Mouse (Mus musculus): ENCODE results near the gene Nbeal2. TPM values are rescaled to one million over a fixed set of nuclear protein-coding genes. Genes with fewer than 3 reads are reported as not detected.

The Nbeal2 gene
- total and polyA plus RNA-seq, 2 experiments, result 2.1 to 11.6 TPM

DNA sequence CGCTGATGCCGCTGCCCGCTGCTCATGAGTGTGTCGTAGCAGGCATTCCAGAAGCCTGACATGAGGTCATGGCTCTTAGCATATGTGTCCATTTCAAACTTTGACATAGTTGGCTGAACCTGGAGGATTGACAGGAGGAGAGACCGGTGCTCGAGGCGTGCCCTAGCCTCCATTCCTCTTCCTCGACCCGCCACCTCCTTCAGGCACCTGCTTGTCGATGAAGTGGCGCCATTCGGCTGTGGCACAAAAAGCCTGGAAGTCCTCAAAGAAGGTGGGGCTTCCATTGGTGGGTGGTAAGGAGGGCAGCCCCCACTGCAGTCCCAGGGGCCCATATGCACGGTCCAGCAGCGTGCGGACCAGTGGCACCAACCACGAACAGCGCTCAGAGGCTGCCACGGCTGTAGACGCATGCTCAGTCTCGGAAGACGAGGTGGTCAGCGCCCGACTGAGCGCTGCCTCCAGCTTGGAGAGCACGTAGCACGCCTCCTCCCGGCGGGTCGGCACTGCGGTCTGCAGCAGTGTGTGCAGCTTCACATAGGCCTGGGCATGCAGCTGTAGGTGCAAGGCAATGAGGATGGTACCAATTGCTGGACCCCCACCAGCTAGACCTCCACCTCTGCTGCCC is 22.2 kb downstream of the Nbeal2 start:
- 88% methylated on average over 30 of the region's 30 CpGs for WGBS
- H3K27me3 ChIP-seq (ENCODE audit: control insufficient read depth, insufficient read depth, low read length), result no peaks in the 10 kb centered on the region
- TF ChIP-seq CTCF (IDR thresholded peaks at IDR 0.05; ENCODE audit: low read depth, low read length), result no peak
- no peak for TF ChIP-seq POLR2A (IDR thresholded peaks at IDR 0.05; ENCODE audit: extremely low read depth, insufficient read depth, low read length)
- H3K4me3 ChIP-seq (ENCODE audit: insufficient read depth, low read depth, low read length), result no peak overlapping the region
- peaks cover 9% of the 10 kb centered on the region for H3K36me3 ChIP-seq (ENCODE audit: control insufficient read depth, insufficient read depth, low read length)
- H3K4me1 ChIP-seq (ENCODE audit: control insufficient read depth, insufficient read depth, low read length), result no peaks in the 10 kb centered on the region
- no peak overlapping the region for H3K27ac ChIP-seq (replicated peaks; ENCODE audit: insufficient read depth, low read depth, low read length)
- DNase-seq (ENCODE audit: extremely low read depth, low read depth, low spot score), result no peak
- H3K79me2 ChIP-seq (ENCODE audit: control insufficient read depth, insufficient read depth, low read length), result no peaks in the 10 kb centered on the region
- H3K9ac ChIP-seq (ENCODE audit: low read depth, low read length), result no peak overlapping the region

DNA sequence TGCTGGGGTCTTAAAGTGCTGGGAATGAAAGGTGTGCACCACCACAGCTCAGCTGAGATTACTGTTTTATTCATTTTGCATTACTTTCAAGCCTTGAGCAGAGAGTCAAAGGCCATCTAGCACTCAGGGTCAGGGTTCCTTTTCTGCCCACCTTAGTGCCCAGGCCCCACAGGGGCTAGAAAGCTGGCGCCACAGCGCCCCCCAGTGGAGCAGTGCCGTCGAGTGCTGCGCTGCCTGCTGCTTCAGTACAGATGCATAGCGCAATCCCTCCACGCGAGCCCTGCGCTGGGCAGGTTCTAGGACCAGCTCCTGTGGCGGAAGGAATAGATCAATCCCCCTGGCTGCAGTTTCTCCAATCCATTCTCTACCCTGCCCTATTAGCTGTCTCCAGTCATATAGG is 22.8 kb downstream of the Nbeal2 start:
- DNase-seq (ENCODE audit: extremely low read depth, low read depth, low spot score), result no peak
- Histone ChIP-seq H3K9ac (ENCODE audit: low read depth, low read length) (no peak overlapping the region), H3K27me3 (ENCODE audit: control insufficient read depth, insufficient read depth, low read length) (no peaks in the 10 kb centered on the region), H3K27ac (replicated peaks; ENCODE audit: insufficient read depth, low read depth, low read length) (no peak overlapping the region), H3K36me3 (ENCODE audit: control insufficient read depth, insufficient read depth, low read length) (peaks cover 9% of the 10 kb centered on the region), H3K79me2 (ENCODE audit: control insufficient read depth, insufficient read depth, low read length) (no peaks in the 10 kb centered on the region), H3K4me3 (ENCODE audit: insufficient read depth, low read depth, low read length) (no peak overlapping the region), H3K4me1 (ENCODE audit: control insufficient read depth, insufficient read depth, low read length) (no peaks in the 10 kb centered on the region)
- 74% methylated on average over 10 of the region's 10 CpGs for WGBS
- TF ChIP-seq POLR2A (IDR thresholded peaks at IDR 0.05; ENCODE audit: extremely low read depth, insufficient read depth, low read length), result no peak
- peak; percentile 71 for TF ChIP-seq CTCF (IDR thresholded peaks at IDR 0.05; ENCODE audit: low read depth, low read length)

DNA sequence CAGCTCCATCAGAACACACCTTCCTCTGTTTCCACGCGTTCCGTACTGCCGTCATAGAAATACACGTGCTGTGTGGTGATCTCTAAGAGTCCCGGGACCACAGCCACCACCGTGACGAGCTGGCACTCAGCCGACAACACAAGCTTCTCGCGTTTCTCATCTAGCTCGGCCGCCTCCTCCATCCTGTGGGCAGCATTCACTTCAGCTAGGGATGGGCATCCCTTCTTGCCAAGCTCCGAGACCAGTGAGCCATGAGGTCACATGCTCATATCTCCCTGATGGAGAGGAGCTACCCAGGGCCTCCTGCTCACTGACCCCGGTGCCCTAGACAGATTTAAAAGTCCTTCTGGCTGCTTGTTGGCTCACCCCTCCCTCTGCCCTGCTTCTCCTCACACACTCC is 23.8 kb downstream of the Nbeal2 start:
- Histone ChIP-seq H3K4me1 (ENCODE audit: control insufficient read depth, insufficient read depth, low read length) (peaks cover 1% of the 10 kb centered on the region; the same call in 1 of the 2 replicates), H3K4me3 (ENCODE audit: insufficient read depth, low read depth, low read length) (no peak overlapping the region), H3K36me3 (ENCODE audit: control insufficient read depth, insufficient read depth, low read length) (peaks cover 9% of the 10 kb centered on the region), H3K79me2 (ENCODE audit: control insufficient read depth, insufficient read depth, low read length) (no peaks in the 10 kb centered on the region), H3K27me3 (ENCODE audit: control insufficient read depth, insufficient read depth, low read length) (no peaks in the 10 kb centered on the region), H3K27ac (replicated peaks; ENCODE audit: insufficient read depth, low read depth, low read length) (no peak overlapping the region), H3K9ac (ENCODE audit: low read depth, low read length) (no peak overlapping the region)
- 92% methylated on average over 15 of the region's 15 CpGs for WGBS
- DNase-seq (ENCODE audit: extremely low read depth, low read depth, low spot score), result no peak
- TF ChIP-seq CTCF (IDR thresholded peaks at IDR 0.05; ENCODE audit: low read depth, low read length) (no peak), POLR2A (IDR thresholded peaks at IDR 0.05; ENCODE audit: extremely low read depth, insufficient read depth, low read length) (no peak)

DNA sequence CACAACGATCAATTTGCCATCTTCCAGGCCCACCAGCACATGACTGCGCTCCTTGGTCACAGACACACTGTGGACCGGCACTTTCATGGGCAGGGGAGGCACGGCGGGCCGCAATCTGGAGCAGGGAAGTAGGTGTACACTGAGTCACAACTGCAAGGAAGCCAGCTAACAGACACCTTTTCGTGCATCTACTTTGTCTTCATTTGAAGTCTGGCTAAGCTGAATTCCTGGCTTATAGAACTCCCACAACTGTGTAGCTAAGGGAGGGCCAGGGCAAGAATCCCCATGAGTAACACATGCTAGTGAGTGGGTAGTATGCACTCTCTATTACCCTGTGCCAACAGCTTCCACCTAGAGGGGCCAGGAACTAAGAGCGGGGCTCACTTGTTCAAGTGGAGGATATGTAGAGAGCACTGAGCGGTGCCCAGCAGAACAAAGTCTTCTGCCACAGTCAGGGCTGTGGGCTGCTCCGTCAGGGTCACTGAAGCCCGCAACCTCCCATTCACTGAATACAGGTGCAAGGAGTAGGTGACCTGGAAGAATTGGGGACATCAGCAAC is 28.5 kb downstream of the Nbeal2 start:
- Histone ChIP-seq H3K9ac (ENCODE audit: low read depth, low read length) (peak overlapping the region; percentile 51), H3K4me1 (ENCODE audit: control insufficient read depth, insufficient read depth, low read length) (peaks cover 4% of the 10 kb centered on the region; the same call in 1 of the 2 replicates), H3K27ac (replicated peaks; ENCODE audit: insufficient read depth, low read depth, low read length) (0 out of 2 replicates have a peak overlapping the region, but pooled peaks have one; percentile 4), H3K4me3 (ENCODE audit: insufficient read depth, low read depth, low read length) (no peak overlapping the region; the same call in 1 of the 2 replicates), H3K36me3 (ENCODE audit: control insufficient read depth, insufficient read depth, low read length) (peaks cover 2% of the 10 kb centered on the region), H3K79me2 (ENCODE audit: control insufficient read depth, insufficient read depth, low read length) (no peaks in the 10 kb centered on the region), H3K27me3 (ENCODE audit: control insufficient read depth, insufficient read depth, low read length) (no peaks in the 10 kb centered on the region)
- TF ChIP-seq CTCF (IDR thresholded peaks at IDR 0.05; ENCODE audit: low read depth, low read length) (no peak), POLR2A (IDR thresholded peaks at IDR 0.05; ENCODE audit: extremely low read depth, insufficient read depth, low read length) (no peak)
- DNase-seq (ENCODE audit: extremely low read depth, low read depth, low spot score), result no peak
- 88% methylated on average over 11 of the region's 11 CpGs for WGBS

DNA sequence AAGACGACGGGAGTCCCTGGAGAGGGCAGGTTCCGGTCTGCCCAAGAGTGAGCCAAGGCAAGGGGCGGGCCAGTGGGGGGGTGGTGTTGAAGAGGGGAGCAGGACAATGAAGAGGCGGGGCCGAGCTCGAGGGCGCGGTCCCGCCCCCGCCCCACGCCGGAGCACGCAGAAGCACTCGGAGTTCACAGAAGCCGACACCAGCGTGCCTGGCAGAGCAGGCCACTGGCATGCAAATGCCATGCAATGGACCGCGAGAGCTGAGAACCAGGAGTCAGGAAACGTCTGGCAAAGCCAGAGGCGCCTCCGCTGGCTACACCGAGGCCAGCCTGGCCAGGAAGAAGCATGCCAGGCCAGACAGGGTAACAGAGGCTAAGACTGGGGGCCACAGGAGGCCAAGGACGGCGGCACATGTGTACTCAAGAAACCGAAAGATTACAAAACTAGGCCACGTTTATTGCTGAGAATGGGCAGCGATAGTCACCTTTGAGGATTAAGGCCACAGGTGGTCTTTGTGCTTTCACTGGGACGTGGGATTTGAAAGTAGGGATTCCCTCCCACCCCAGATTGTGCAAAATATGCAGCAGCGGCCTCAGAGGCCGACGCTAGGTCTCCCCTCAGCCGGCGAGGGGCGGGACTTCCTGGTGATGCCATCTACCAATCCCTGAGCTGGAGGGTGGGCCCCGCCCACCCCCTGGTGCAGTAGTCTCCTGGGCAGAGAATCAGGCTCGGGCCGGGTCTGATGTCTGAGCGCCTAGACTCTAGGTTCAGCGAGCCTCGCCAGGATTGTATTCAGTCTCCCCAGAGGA is 29.4 kb downstream of the Nbeal2 start, which contains the start of gene Nradd:
Gene Nradd, minus strand, starts transcription at position 92 of the 806 bp plus-strand sequence.
- Histone ChIP-seq H3K4me3 (ENCODE audit: insufficient read depth, low read depth, low read length) (peak within 1 kb of the TSS; percentile 58), H3K4me1 (ENCODE audit: control insufficient read depth, insufficient read depth, low read length) (peaks cover 4% of the 10 kb centered on the region; the same call in 1 of the 2 replicates), H3K79me2 (ENCODE audit: control insufficient read depth, insufficient read depth, low read length) (no peaks in the 10 kb centered on the region), H3K36me3 (ENCODE audit: control insufficient read depth, insufficient read depth, low read length) (peaks cover 5% of the 10 kb centered on the region), H3K9ac (ENCODE audit: low read depth, low read length) (peak within 1 kb of the TSS; percentile 55), H3K27ac (replicated peaks; ENCODE audit: insufficient read depth, low read depth, low read length) (peak within 1 kb of the TSS; percentile 76), H3K27me3 (ENCODE audit: control insufficient read depth, insufficient read depth, low read length) (no peaks in the 10 kb centered on the region)
- peak; percentile 68 for DNase-seq (ENCODE audit: extremely low read depth, low read depth, low spot score)
- WGBS, result 5% methylated on average over 41 of the region's 41 CpGs
- TF ChIP-seq CTCF (IDR thresholded peaks at IDR 0.05; ENCODE audit: low read depth, low read length) (no peak), POLR2A (IDR thresholded peaks at IDR 0.05; ENCODE audit: extremely low read depth, insufficient read depth, low read length) (0 out of 2 replicates have a peak, but pooled peaks have one; percentile 25)
